Mouse (Mus musculus) CH12.LX (cell line): ENCODE data around the gene Mvb12b. TPM values are rescaled to one million over a fixed set of nuclear protein-coding genes. Genes with fewer than 3 reads are reported as not detected.

Experiments
- DNase-seq: peaks from one replicate; pipeline ENCODE4 v3.0.0-alpha.2; 2013; ENCODE audit errors: extremely low read depth
- H3K27ac ChIP-seq: 2 replicates; pipeline ENCODE4 v1.5.1; 2012; ENCODE audit warnings: low read depth, mild to moderate bottlenecking, control low read depth, moderate library complexity; ENCODE audit not compliant: insufficient read depth
- H3K27me3 ChIP-seq: replicated peaks from 2 replicates; pipeline ENCODE3; 2012; ENCODE audit warnings: inconsistent platforms
- H3K36me3 ChIP-seq, 2 experiments: replicated peaks in 1 of 2; 2 replicates each; pipeline versions ENCODE3 to v1.6.1; 2012; ENCODE audit warnings: inconsistent platforms in 1 of 2, low read length in 1 of 2, mild to moderate bottlenecking in 1 of 2, mixed read lengths in 1 of 2, moderate library complexity in 1 of 2; ENCODE audit not compliant: control insufficient read depth in 1 of 2, insufficient read depth in 1 of 2
- H3K4me1 ChIP-seq, 2 experiments: 2 replicates each; pipeline ENCODE4 v1.6.1; 2012; ENCODE audit warnings: inconsistent platforms in 1 of 2, moderate library complexity in 1 of 2; ENCODE audit not compliant: insufficient read depth in 2 of 2, control insufficient read depth in 1 of 2
- H3K4me2 ChIP-seq: 2 replicates; pipeline ENCODE4 v1.6.1; 2012; ENCODE audit warnings: low read depth, mild to moderate bottlenecking, control low read depth; ENCODE audit not compliant: poor library complexity, insufficient read depth, severe bottlenecking
- H3K4me3 ChIP-seq, 3 experiments: fragments of 150-350 bp in 1 of 3; sonication (generic) in 1 of 3; replicated peaks in 1 of 3; 2 replicates each; pipeline versions ENCODE3 to v1.5.1; 2011 to 2012; ENCODE audit warnings: low read depth in 2 of 3, low read length in 2 of 3, mild to moderate bottlenecking in 2 of 3, moderate library complexity in 2 of 3, control low read depth in 1 of 3, improper control_type of control experiment in 1 of 3, inconsistent platforms in 1 of 3, mixed read lengths in 1 of 3; ENCODE audit not compliant: poor library complexity in 1 of 3
- H3K79me2 ChIP-seq: replicated peaks from 2 replicates; pipeline ENCODE4 v1.6.1; 2012; ENCODE audit warnings: mild to moderate bottlenecking, moderate library complexity; ENCODE audit not compliant: control insufficient read depth, poor library complexity, insufficient read depth, severe bottlenecking; ENCODE audit errors: extremely low read depth
- H3K9ac ChIP-seq: 2 replicates; pipeline ENCODE4 v1.6.1; 2012; ENCODE audit warnings: low read depth, mild to moderate bottlenecking, control low read depth, moderate library complexity; ENCODE audit not compliant: insufficient read depth
- H3K9me3 ChIP-seq: replicated peaks from 2 replicates; pipeline ENCODE3; 2012; ENCODE audit warnings: low read length, inconsistent platforms, mixed read lengths
- CTCF ChIP-seq, 2 experiments: IDR thresholded peaks in 1 of 2; conservative IDR thresholded peaks in 1 of 2; 2 replicates each; pipeline ENCODE4 v1.5.1; 2011 to 2012; ENCODE audit warnings: low read depth in 2 of 2, low read length in 2 of 2, improper control_type of control experiment in 1 of 2, inconsistent platforms in 1 of 2, mild to moderate bottlenecking in 1 of 2, moderate library complexity in 1 of 2
- EP300 ChIP-seq: IDR thresholded peaks from 2 replicates; pipeline ENCODE4 v1.6.1; 2011; ENCODE audit warnings: low read length, improper control_type of control experiment
- ETS1 ChIP-seq: conservative IDR thresholded peaks from 2 replicates; pipeline ENCODE4 v1.6.1; 2012; ENCODE audit warnings: low read depth, mild to moderate bottlenecking, inconsistent platforms, low read length, improper control_type of control experiment, moderate library complexity
- HCFC1 ChIP-seq: IDR thresholded peaks from 2 replicates; pipeline ENCODE4 v1.6.1; 2012; ENCODE audit warnings: low read depth, mild to moderate bottlenecking, inconsistent platforms, low read length, improper control_type of control experiment
- IRF4 ChIP-seq: IDR thresholded peaks from 2 replicates; pipeline ENCODE4 v1.6.1; 2014; ENCODE audit warnings: low read depth, mild to moderate bottlenecking, inconsistent platforms, low read length, improper control_type of control experiment
- POLR2A ChIP-seq: IDR thresholded peaks from 2 replicates; pipeline ENCODE4 v1.6.1; 2011; ENCODE audit warnings: low read depth, mild to moderate bottlenecking, improper control_type of control experiment, low read length
- TBP ChIP-seq: conservative IDR thresholded peaks from 2 replicates; pipeline ENCODE4 v1.6.1; 2011; ENCODE audit warnings: low read depth, low read length, improper control_type of control experiment
- dilution Hi-C: fragments of 300-500 bp; cut with MboI; formaldehyde crosslinking; loops from 2 replicates; pipeline ENCODE4 v1.14.3; 2020; ENCODE audit warnings: low sequenced_read_pairs; ENCODE audit not compliant: extremely low pct_unique_long_range_greater_than_20kb, extremely low pct_ligation_motif_present
- in situ Hi-C: fragments of 300-500 bp; cut with MboI; formaldehyde crosslinking; loops from 3 replicates; pipeline ENCODE4 v1.14.3; 2019; ENCODE audit warnings: low sequenced_read_pairs, low pct_ligation_motif_present, low pct_unique_long_range_greater_than_20kb, mixed read lengths
- polyA plus RNA-seq: library from polyadenylated mRNA; unstranded; fragments of >175 nt; gene quantifications from 2 replicates; pipeline ENCODE4 v1.2.1, GENCODE M21; 2012; ENCODE audit warnings: low read depth; ENCODE audit not compliant: insufficient read length
- total RNA-seq, 2 experiments: library from RNA; depleted of rRNA; stranded (reverse); fragments of 300-350 nt in 1 of 2; fragments of >200 nt in 1 of 2; gene quantifications; 2 replicates each; pipeline ENCODE4 v1.2.3; 2012 to 2014

The Mvb12b gene
- total and polyA plus RNA-seq, 3 experiments, result 3.0 to 16.7 (median 5.3) TPM

DNA sequence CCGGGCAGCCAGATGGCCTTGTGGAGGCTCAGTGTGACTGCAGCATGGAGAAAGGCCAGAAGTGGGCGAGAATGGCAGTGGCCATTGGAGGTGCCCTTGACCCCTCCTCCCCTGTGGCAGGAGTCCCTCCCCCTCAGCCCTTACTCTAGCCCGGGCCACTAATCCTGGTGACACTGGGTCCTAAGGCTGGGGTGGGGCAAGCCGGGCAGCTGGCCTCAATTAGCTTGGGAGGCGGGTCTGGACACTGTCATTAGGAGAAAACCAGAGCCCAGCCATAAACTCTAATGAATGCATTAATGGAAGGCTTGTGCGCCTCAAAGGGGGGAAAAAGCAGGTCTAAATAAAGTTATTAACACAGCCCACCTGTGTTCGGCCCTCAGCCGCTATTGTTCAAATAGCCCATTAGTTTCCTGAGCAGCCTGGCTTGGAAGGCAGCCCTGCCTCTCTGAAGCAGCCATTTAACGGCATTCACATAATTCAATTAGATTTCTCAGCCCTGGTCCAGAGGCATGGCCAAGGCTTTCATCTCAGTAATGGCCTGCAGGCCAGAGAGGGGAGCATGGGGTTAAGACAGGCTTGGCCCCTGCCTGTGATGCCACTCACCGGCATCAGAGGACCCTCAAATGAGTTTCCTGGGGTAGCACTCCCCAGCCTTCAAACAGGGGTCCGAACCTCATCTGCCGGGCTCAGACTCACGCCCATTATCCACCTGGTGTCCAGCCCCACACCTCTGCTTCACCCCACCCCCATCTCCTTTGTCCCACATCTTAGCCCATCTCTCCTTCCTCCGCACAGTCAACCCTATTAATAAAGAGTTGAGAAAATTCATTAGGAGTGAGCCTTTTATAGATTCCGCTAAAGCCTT lies 186.9 kb downstream of the Mvb12b start:
- in situ Hi-C loops (no loop called here), dilution Hi-C loops (no loop called here)
- TF ChIP-seq ETS1 (no peak), POLR2A (no peak), HCFC1 (no peak), EP300 (no peak), IRF4 (no peak), TBP (no peak), CTCF (conservative IDR thresholded peaks at IDR 0.05 in 1 of 2, IDR thresholded peaks at IDR 0.05 in 1 of 2; ENCODE audit: low read depth in 2 of 2, low read length in 2 of 2) (no peak)
- peaks cover 80% of the 10 kb centered on the region for H3K27me3 ChIP-seq
- H3K4me2 ChIP-seq, result no peak overlapping the region
- no peaks in the 10 kb centered on the region; a peak in 2 of 4 replicates for H3K4me1 ChIP-seq
- H3K27ac ChIP-seq, result no peak overlapping the region
- H3K9ac ChIP-seq, result no peak overlapping the region
- H3K9me3 ChIP-seq, result peaks cover 19% of the 10 kb centered on the region
- no peak overlapping the region for H3K4me3 ChIP-seq
- DNase-seq, result no peak
- H3K79me2 ChIP-seq, result no peaks in the 10 kb centered on the region
- H3K36me3 ChIP-seq, result no peaks in the 10 kb centered on the region

DNA sequence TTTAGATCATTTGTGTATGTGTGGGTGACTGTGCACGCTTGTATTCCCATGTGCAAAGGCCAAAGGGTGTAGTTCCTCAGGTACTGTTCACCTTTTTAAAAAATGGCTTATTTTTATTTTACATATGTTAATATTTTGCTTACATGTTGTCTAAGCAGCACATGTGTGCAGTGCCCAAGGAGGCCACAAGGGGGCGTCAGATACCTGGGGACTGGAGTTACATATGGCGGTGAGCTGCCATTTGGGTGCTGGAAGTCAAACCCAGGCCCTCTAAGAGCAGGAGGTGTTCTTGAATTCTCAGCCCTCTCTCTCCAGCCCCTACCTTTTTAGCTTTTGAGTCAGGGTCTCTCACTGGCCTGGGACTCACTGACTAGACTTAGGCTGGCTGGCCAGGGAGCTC lies 188.8 kb downstream of the Mvb12b start:
- in situ Hi-C loops, result loop anchor here (5.0 kb wide), 1 partner anchor 33 kb away; no protein-coding TSS in a partner anchor
- dilution Hi-C loops, result no loop called here
- Histone ChIP-seq H3K9ac (no peak overlapping the region), H3K27ac (no peak overlapping the region), H3K4me2 (no peak overlapping the region), H3K27me3 (peaks cover 72% of the 10 kb centered on the region), H3K79me2 (no peaks in the 10 kb centered on the region), H3K9me3 (peaks cover 21% of the 10 kb centered on the region), H3K4me3 (no peak overlapping the region), H3K36me3 (no peaks in the 10 kb centered on the region), H3K4me1 (no peaks in the 10 kb centered on the region; a peak in 2 of 4 replicates)
- no peak for DNase-seq
- TF ChIP-seq HCFC1, result no peak
- no peak for TF ChIP-seq IRF4
- peak in 1 of 2 experiments; percentile 42; a peak in 2 of 4 replicates for TF ChIP-seq CTCF (conservative IDR thresholded peaks at IDR 0.05 in 1 of 2, IDR thresholded peaks at IDR 0.05 in 1 of 2; ENCODE audit: low read depth in 2 of 2, low read length in 2 of 2)

GRCm38 (mm10) chr2:33696428-33696827 lies 191.3 kb downstream of the Mvb12b start:
- in situ Hi-C loops, result loop anchor here (5.0 kb wide), 1 partner anchor 36 kb away; no protein-coding TSS in a partner anchor
- no peak for TF ChIP-seq IRF4
- TF ChIP-seq CTCF (conservative IDR thresholded peaks at IDR 0.05 in 1 of 2, IDR thresholded peaks at IDR 0.05 in 1 of 2; ENCODE audit: low read depth in 2 of 2, low read length in 2 of 2), result peak in 1 of 2 experiments; percentile 44; a peak in 3 of 4 replicates
- TF ChIP-seq, all 38 proteins: peak for 1
- no peaks in the 10 kb centered on the region for H3K4me1 ChIP-seq
- DNase-seq, result peak; percentile 6
- H3K27me3 ChIP-seq, result peaks cover 63% of the 10 kb centered on the region
- H3K79me2 ChIP-seq, result no peaks in the 10 kb centered on the region
- no peak overlapping the region for H3K4me3 ChIP-seq
- no peak overlapping the region for H3K9ac ChIP-seq
- H3K4me2 ChIP-seq, result no peak overlapping the region
- peaks cover 21% of the 10 kb centered on the region for H3K9me3 ChIP-seq
- dilution Hi-C loops, result no loop called here
- H3K27ac ChIP-seq, result no peak overlapping the region
- no peaks in the 10 kb centered on the region for H3K36me3 ChIP-seq
